Mouse (Mus musculus): ENCODE data around the gene Gpr107. TPM values are rescaled to one million over a fixed set of nuclear protein-coding genes. Genes with fewer than 3 reads are reported as not detected.
A peak's percentile ranks its signal among the peaks of the same experiment; 100 is the strongest.

Gpr107 gene
- polyA plus RNA-seq, 1 experiment from 2014 or later = 48.3 TPM

GRCm38 (mm10) chr2:31143768-31144695, 8.1 kb upstream of the Gpr107 start:
- Histone ChIP-seq H3K9me3 (ENCODE audit: control insufficient read depth) (no peaks in the 10 kb centered on the region), H3K4me2 (replicated peaks; ENCODE audit: low read depth) (peak overlapping the region; percentile 24; the same call in 1 of the 2 replicates), H3K27me3 (replicated peaks; ENCODE audit: control insufficient read depth, insufficient read depth, low read length) (no peaks in the 10 kb centered on the region), H3K36me3 (ENCODE audit: control insufficient read depth, insufficient read depth) (peaks cover 16% of the 10 kb centered on the region), H3K9ac (ENCODE audit: low read depth, low read length) (no peak overlapping the region), H3K4me1 (replicated peaks; ENCODE audit: control insufficient read depth, insufficient read depth, low read length) (no peaks in the 10 kb centered on the region), H3K4me3 (ENCODE audit: low read depth, low read length) (no peak overlapping the region), H3K27ac (ENCODE audit: low read depth, low read length) (0 out of 2 replicates have a peak overlapping the region, but pooled peaks have one; percentile 21)
- 71% methylated on average over 16 of the region's 16 CpGs for WGBS
- no peak for TF ChIP-seq CTCF (IDR thresholded peaks at IDR 0.05; ENCODE audit: low read depth)
- no peak for ATAC-seq

GRCm38 (mm10) chr2:31144901-31145300, 7.2 kb upstream of the Gpr107 start:
- H3K4me3 ChIP-seq (ENCODE audit: low read depth, low read length) = no peak overlapping the region
- TF ChIP-seq CTCF (IDR thresholded peaks at IDR 0.05; ENCODE audit: low read depth) = no peak
- ATAC-seq = no peak
- H3K4me2 ChIP-seq (replicated peaks; ENCODE audit: low read depth) = no peak overlapping the region
- H3K9ac ChIP-seq (ENCODE audit: low read depth, low read length) = no peak overlapping the region
- no peak overlapping the region; the same call in 1 of the 2 replicates for H3K27ac ChIP-seq (ENCODE audit: low read depth, low read length)
- WGBS = 86% methylated on average over 1 of the region's 1 CpGs
- H3K9me3 ChIP-seq (ENCODE audit: control insufficient read depth) = no peaks in the 10 kb centered on the region
- peaks cover 16% of the 10 kb centered on the region for H3K36me3 ChIP-seq (ENCODE audit: control insufficient read depth, insufficient read depth)
- H3K27me3 ChIP-seq (replicated peaks; ENCODE audit: control insufficient read depth, insufficient read depth, low read length) = no peaks in the 10 kb centered on the region
- no peaks in the 10 kb centered on the region for H3K4me1 ChIP-seq (replicated peaks; ENCODE audit: control insufficient read depth, insufficient read depth, low read length)

- H3K27ac ChIP-seq (ENCODE audit: low read depth, low read length) = no peak overlapping the region
- no peak for ATAC-seq
- H3K27me3 ChIP-seq (replicated peaks; ENCODE audit: control insufficient read depth, insufficient read depth, low read length) = no peaks in the 10 kb centered on the region
- no peak overlapping the region for H3K4me2 ChIP-seq (replicated peaks; ENCODE audit: low read depth)
- no peaks in the 10 kb centered on the region for H3K9me3 ChIP-seq (ENCODE audit: control insufficient read depth)
- no peak overlapping the region for H3K4me3 ChIP-seq (ENCODE audit: low read depth, low read length)
- H3K4me1 ChIP-seq (replicated peaks; ENCODE audit: control insufficient read depth, insufficient read depth, low read length) = no peaks in the 10 kb centered on the region
- TF ChIP-seq CTCF (IDR thresholded peaks at IDR 0.05; ENCODE audit: low read depth) = no peak
- H3K36me3 ChIP-seq (ENCODE audit: control insufficient read depth, insufficient read depth) = peaks cover 16% of the 10 kb centered on the region
- no peak overlapping the region for H3K9ac ChIP-seq (ENCODE audit: low read depth, low read length)
- 85% methylated on average over 7 of the region's 7 CpGs for WGBS
These were observed 5.1 kb upstream of the Gpr107 start for GRCm38 (mm10) chr2:31147054-31147453.

DNA sequence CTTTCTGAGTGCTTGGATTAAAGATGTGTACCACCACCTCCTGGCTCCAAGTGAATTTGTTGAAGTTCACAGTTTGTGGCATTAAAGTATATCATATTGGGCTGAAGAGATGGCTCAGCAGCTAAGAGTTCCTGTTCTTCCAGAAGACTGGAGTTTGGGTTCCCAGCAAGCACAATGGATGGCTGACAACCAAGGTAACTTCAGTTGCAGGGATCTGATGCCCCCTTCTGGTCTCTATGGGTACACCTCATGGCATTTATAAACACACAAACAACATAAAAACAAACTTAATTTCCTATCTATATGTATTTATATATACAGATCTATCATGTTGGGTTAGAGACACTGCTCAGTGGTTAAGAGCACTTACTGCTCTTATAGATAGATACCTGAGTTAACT, 1.4 kb upstream of the Gpr107 start:
- no peak overlapping the region for H3K4me2 ChIP-seq (replicated peaks; ENCODE audit: low read depth)
- ATAC-seq = no peak
- H3K27me3 ChIP-seq (replicated peaks; ENCODE audit: control insufficient read depth, insufficient read depth, low read length) = no peaks in the 10 kb centered on the region
- H3K9ac ChIP-seq (ENCODE audit: low read depth, low read length) = no peak overlapping the region
- TF ChIP-seq CTCF (IDR thresholded peaks at IDR 0.05; ENCODE audit: low read depth) = peak; percentile 64
- H3K4me3 ChIP-seq (ENCODE audit: low read depth, low read length) = no peak overlapping the region
- H3K9me3 ChIP-seq (ENCODE audit: control insufficient read depth) = no peaks in the 10 kb centered on the region
- H3K36me3 ChIP-seq (ENCODE audit: control insufficient read depth, insufficient read depth) = peaks cover 16% of the 10 kb centered on the region
- no peak overlapping the region for H3K27ac ChIP-seq (ENCODE audit: low read depth, low read length)
- H3K4me1 ChIP-seq (replicated peaks; ENCODE audit: control insufficient read depth, insufficient read depth, low read length) = 0 out of 2 replicates have a peak, but pooled peaks cover 3% of the 10 kb centered on the region

DNA sequence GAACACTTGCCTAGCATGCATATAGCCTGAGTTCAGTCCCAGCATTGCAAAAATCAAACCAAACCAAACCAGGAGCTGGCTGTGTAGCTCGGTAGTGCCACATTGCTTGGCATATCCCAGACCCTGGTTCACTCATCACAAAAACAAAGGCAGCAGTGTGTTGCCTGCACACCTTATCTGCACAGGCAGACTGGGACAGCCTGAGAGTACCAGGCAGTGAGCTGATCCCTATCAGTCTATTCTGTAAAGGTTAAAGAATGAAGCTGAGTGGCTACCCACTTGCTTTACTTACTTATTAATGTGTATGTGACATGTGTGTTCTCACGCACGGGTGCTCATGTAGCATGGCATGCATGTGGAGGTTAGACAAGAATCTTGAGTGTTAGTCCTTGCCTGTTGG, 4.7 kb downstream of the Gpr107 start:
- WGBS = 88% methylated on average over 3 of the region's 3 CpGs
- H3K4me2 ChIP-seq (replicated peaks; ENCODE audit: low read depth) = no peak overlapping the region
- ATAC-seq = no peak
- no peaks in the 10 kb centered on the region for H3K9me3 ChIP-seq (ENCODE audit: control insufficient read depth)
- H3K9ac ChIP-seq (ENCODE audit: low read depth, low read length) = no peak overlapping the region
- H3K36me3 ChIP-seq (ENCODE audit: control insufficient read depth, insufficient read depth) = no peaks in the 10 kb centered on the region; the same call in 1 of the 2 replicates
- no peak overlapping the region for H3K27ac ChIP-seq (ENCODE audit: low read depth, low read length)
- no peak for TF ChIP-seq CTCF (IDR thresholded peaks at IDR 0.05; ENCODE audit: low read depth)
- H3K4me1 ChIP-seq (replicated peaks; ENCODE audit: control insufficient read depth, insufficient read depth, low read length) = 0 out of 2 replicates have a peak, but pooled peaks cover 7% of the 10 kb centered on the region
- H3K27me3 ChIP-seq (replicated peaks; ENCODE audit: control insufficient read depth, insufficient read depth, low read length) = no peaks in the 10 kb centered on the region
- no peak overlapping the region for H3K4me3 ChIP-seq (ENCODE audit: low read depth, low read length)

- 0 out of 2 replicates have a peak, but pooled peaks have one; percentile 22 for TF ChIP-seq CTCF (IDR thresholded peaks at IDR 0.05; ENCODE audit: low read depth)
- H3K4me3 ChIP-seq (ENCODE audit: low read depth, low read length) = no peak overlapping the region
- peak overlapping the region; percentile 76 for H3K27ac ChIP-seq (ENCODE audit: low read depth, low read length)
- ATAC-seq = peak; percentile 94
- 0 out of 2 replicates have a peak, but pooled peaks cover 9% of the 10 kb centered on the region for H3K4me1 ChIP-seq (replicated peaks; ENCODE audit: control insufficient read depth, insufficient read depth, low read length)
- H3K9ac ChIP-seq (ENCODE audit: low read depth, low read length) = peak overlapping the region; percentile 11; the same call in 1 of the 2 replicates
- no peaks in the 10 kb centered on the region for H3K27me3 ChIP-seq (replicated peaks; ENCODE audit: control insufficient read depth, insufficient read depth, low read length)
- H3K36me3 ChIP-seq (ENCODE audit: control insufficient read depth, insufficient read depth) = no peaks in the 10 kb centered on the region; the same call in 1 of the 2 replicates
- no peak overlapping the region for H3K4me2 ChIP-seq (replicated peaks; ENCODE audit: low read depth)
- no peaks in the 10 kb centered on the region for H3K9me3 ChIP-seq (ENCODE audit: control insufficient read depth)
- WGBS = 58% methylated on average over 10 of the region's 10 CpGs
These were observed 8.2 kb downstream of the Gpr107 start for GRCm38 (mm10) chr2:31160147-31160920.

All from intestine, postnatal 0 days (tissue).